Mouse (Mus musculus) cortical plate, adult 2 months (tissue): ENCODE measurements around the gene Zfp398.

ENCODE experiments used
- CTCF ChIP-seq: fragments of 200-500 bp; IDR thresholded peaks from 2 replicates; pipeline ENCODE4 v1.5.1; 2011; ENCODE audit warnings: mild to moderate bottlenecking, control low read depth, low read length; ENCODE audit not compliant: insufficient read depth; ENCODE audit errors: extremely low read depth
- POLR2A ChIP-seq: fragments of 200-500 bp; IDR thresholded peaks from 2 replicates; pipeline ENCODE4 v1.6.1; 2011; ENCODE audit warnings: mild to moderate bottlenecking, low read length, control low read depth; ENCODE audit not compliant: insufficient read depth; ENCODE audit errors: extremely low read depth

GRCm38 (mm10) chr6:47888812-47889383 is 53.4 kb downstream of the Zfp398 start:
- no peak for TF ChIP-seq CTCF
- no peak for TF ChIP-seq POLR2A
